Mouse (Mus musculus) kidney, embryonic 16.5 days (tissue): ENCODE results near the gene Sf3a3. TPM values are rescaled to one million over a fixed set of nuclear protein-coding genes. Genes with fewer than 3 reads are reported as not detected.

Experiments used
- ATAC-seq: fragments of 200-750 bp; cut with Nextera tagmentation; 2 replicates; pipeline ENCODE4 v1.8.0; 2017; ENCODE audit warnings: moderate TSS enrichment; ENCODE audit not compliant: low FRiP score, low TSS enrichment
- H3K27ac ChIP-seq: fragments of 300-500 bp; sonication (generic); 2 replicates; pipeline ENCODE4 v1.5.1; 2014; ENCODE audit warnings: low read length
- H3K27me3 ChIP-seq: fragments of 300-500 bp; sonication (generic); 2 replicates; pipeline ENCODE4 v1.6.1; 2014; ENCODE audit warnings: low read length, control low read depth, mixed read lengths; ENCODE audit not compliant: insufficient read depth
- H3K36me3 ChIP-seq: fragments of 300-500 bp; sonication (generic); 2 replicates; pipeline ENCODE4 v1.6.1; 2014; ENCODE audit warnings: low read length, control low read depth, mixed read lengths; ENCODE audit not compliant: insufficient read depth
- H3K4me1 ChIP-seq: fragments of 300-500 bp; sonication (generic); 2 replicates; pipeline ENCODE4 v1.6.1; 2014; ENCODE audit warnings: low read length, control low read depth, mixed read lengths; ENCODE audit not compliant: insufficient read depth
- H3K4me2 ChIP-seq: fragments of 300-500 bp; sonication (generic); replicated peaks from 2 replicates; pipeline ENCODE4 v1.6.1; 2014; ENCODE audit warnings: low read depth, low read length
- H3K4me3 ChIP-seq: fragments of 300-500 bp; sonication (generic); 2 replicates; pipeline ENCODE4 v1.5.1; 2014; ENCODE audit warnings: mild to moderate bottlenecking, low read length
- H3K9ac ChIP-seq: fragments of 300-500 bp; sonication (generic); replicated peaks from 2 replicates; pipeline ENCODE4 v1.6.1; 2014; ENCODE audit warnings: low read length
- H3K9me3 ChIP-seq: fragments of 300-500 bp; sonication (generic); 2 replicates; pipeline ENCODE4 v1.6.1; 2016; ENCODE audit warnings: low read length, control low read depth
- WGBS: fragments of 180-500 bp; shearing (Covaris S2); extraction: QIAGEN DNeasy Blood & Tissue Kit; methylation state at CpG from one replicate; pipeline ENCODE4 v1.1.7; 2014; 5-methylcytosine and 5-hydroxymethylcytosine counted together
- microRNA counts: library from miRNA; unstranded; fragments of <30 nt; microRNA quantifications from one replicate; lab custom pipeline; 2016
- microRNA-seq: library from miRNA; unstranded; fragments of <30 nt; microRNA quantifications from one replicate; pipeline ENCODE4, GENCODE M21; 2016
- polyA plus RNA-seq: library from polyadenylated mRNA; unstranded; fragments of >200 nt; fragmentation: Nextera tagmentation; extraction: Ambion mirVana; gene quantifications from 2 replicates; pipeline ENCODE4 v1.2.1, GENCODE M21; 2015

Sf3a3 gene
- polyA plus RNA-seq, 1 experiment from 2014 or later, result 162 TPM

DNA sequence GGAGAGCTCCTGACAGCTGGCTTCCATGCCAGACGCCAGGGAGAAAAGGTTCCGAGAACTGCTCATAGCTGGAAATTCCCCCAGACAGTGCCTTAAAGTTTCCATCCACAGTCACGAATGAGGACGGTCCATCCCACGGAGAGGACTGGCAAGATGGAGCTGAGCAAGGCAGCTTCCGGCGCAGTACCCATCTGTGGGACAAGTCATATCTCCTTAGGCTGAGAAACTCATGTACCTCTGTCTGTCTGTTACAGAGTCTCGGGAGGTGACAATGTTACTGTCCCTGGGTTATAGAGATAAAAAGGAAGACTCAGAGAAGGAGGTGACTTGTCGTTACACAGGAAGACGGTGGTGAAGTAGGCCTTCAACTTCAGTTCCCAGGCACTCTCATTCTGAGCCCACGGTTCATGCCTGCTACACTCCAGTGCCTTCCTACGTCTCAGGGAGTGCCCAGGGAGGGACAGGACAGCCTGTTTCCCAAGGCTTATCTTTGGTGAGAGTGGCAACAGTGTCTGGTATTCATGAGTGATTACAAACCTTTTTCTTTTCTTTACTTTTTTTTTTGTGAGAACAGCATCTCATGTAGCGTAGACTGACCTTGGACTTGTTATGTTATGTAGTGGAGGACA is 54.5 kb downstream of the Sf3a3 start:
- Histone ChIP-seq H3K36me3 (no peaks in the 10 kb centered on the region), H3K9ac (no peak overlapping the region), H3K4me1 (peaks cover 8% of the 10 kb centered on the region), H3K4me2 (no peak overlapping the region; the same call in 1 of the 2 replicates), H3K4me3 (no peak overlapping the region), H3K9me3 (no peaks in the 10 kb centered on the region), H3K27ac (0 out of 2 replicates have a peak overlapping the region, but pooled peaks have one; percentile 24), H3K27me3 (no peaks in the 10 kb centered on the region)
- no peak for ATAC-seq
- 69% methylated on average over 13 of the region's 13 CpGs for WGBS

- 66% methylated on average over 5 of the region's 5 CpGs for WGBS
- ATAC-seq, result no peak
- Histone ChIP-seq H3K27me3 (no peaks in the 10 kb centered on the region), H3K27ac (no peak overlapping the region), H3K4me3 (no peak overlapping the region), H3K36me3 (no peaks in the 10 kb centered on the region), H3K4me1 (peaks cover 8% of the 10 kb centered on the region), H3K4me2 (no peak overlapping the region), H3K9me3 (no peaks in the 10 kb centered on the region), H3K9ac (no peak overlapping the region)
These were observed 56.0 kb downstream of the Sf3a3 start for GRCm38 (mm10) chr4:124770624-124771023.

- Histone ChIP-seq H3K36me3 (no peaks in the 10 kb centered on the region), H3K27ac (peak overlapping the region; percentile 19), H3K4me3 (no peak overlapping the region), H3K9me3 (no peaks in the 10 kb centered on the region), H3K9ac (no peak overlapping the region), H3K4me2 (no peak overlapping the region), H3K27me3 (no peaks in the 10 kb centered on the region), H3K4me1 (no peaks in the 10 kb centered on the region)
- WGBS, result 50% methylated on average over 4 of the region's 4 CpGs
- ATAC-seq, result peak; percentile 39; the same call in 1 of the 2 replicates
These were observed 57.5 kb downstream of the Sf3a3 start for GRCm38 (mm10) chr4:124772125-124772524.

GRCm38 (mm10) chr4:124773449-124773848 is 58.9 kb downstream of the Sf3a3 start:
- no peaks in the 10 kb centered on the region for H3K27me3 ChIP-seq
- H3K9me3 ChIP-seq, result no peaks in the 10 kb centered on the region
- no peaks in the 10 kb centered on the region for H3K4me1 ChIP-seq
- no peaks in the 10 kb centered on the region for H3K36me3 ChIP-seq
- H3K9ac ChIP-seq, result no peak overlapping the region
- H3K27ac ChIP-seq, result no peak overlapping the region
- no peak overlapping the region for H3K4me2 ChIP-seq
- 96% methylated on average over 2 of the region's 2 CpGs for WGBS
- no peak for ATAC-seq
- no peak overlapping the region for H3K4me3 ChIP-seq

- H3K27me3 ChIP-seq, result no peaks in the 10 kb centered on the region
- 0 out of 2 replicates have a peak, but pooled peaks cover 2% of the 10 kb centered on the region for H3K36me3 ChIP-seq
- 94% methylated on average over 6 of the region's 6 CpGs for WGBS
- H3K9ac ChIP-seq, result no peak overlapping the region
- H3K9me3 ChIP-seq, result no peaks in the 10 kb centered on the region
- no peak for ATAC-seq
- H3K4me1 ChIP-seq, result no peaks in the 10 kb centered on the region
- no peak overlapping the region for H3K27ac ChIP-seq
- no peak overlapping the region for H3K4me2 ChIP-seq
- no peak overlapping the region for H3K4me3 ChIP-seq
These were observed 59.4 kb downstream of the Sf3a3 start for GRCm38 (mm10) chr4:124773995-124774394.

DNA sequence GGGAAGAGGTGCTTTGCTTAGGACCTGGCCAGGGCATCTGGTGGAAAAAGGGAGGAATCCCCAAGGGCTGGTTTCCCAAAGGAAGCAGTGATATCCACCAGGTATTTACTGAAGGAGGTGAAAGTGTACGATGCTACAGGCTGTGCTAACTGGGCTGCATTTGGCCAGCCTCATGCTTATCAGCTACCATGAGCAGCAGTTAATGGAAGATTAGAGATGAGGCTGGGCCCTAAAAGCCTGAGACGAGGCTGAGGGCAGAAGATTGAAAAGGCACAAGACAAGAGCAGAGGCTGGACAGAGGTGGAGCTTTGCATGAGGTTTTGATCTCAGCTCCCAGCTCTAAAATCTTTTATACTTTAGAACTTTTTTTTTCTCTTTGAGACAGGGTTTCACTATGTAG is 59.9 kb downstream of the Sf3a3 start:
- ATAC-seq, result no peak
- Histone ChIP-seq H3K36me3 (0 out of 2 replicates have a peak, but pooled peaks cover 5% of the 10 kb centered on the region), H3K27me3 (no peaks in the 10 kb centered on the region), H3K9ac (no peak overlapping the region), H3K4me2 (no peak overlapping the region), H3K9me3 (no peaks in the 10 kb centered on the region), H3K4me1 (no peaks in the 10 kb centered on the region), H3K4me3 (no peak overlapping the region), H3K27ac (no peak overlapping the region)
- 70% methylated on average over 2 of the region's 2 CpGs for WGBS

DNA sequence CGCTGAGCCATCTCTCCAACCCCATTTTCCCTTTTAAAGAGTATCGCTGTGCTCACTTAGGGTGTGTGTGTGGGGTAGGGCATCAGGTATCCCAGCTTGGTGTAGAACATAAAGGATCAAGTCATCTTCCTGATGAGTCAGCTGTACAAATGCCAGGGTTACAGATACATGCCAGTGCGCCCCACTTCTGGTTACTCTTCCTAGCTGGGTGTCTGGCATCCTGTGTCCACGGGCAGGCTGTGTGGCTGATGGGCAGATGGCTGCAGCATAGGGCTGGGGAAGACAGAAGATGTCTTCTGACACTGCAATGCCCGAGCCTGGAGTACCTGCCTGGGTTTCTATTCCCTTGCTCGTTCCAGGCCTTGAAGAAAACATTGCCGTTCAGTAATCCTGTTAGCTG is 66.8 kb downstream of the Sf3a3 start:
- no peak overlapping the region for H3K4me3 ChIP-seq
- H3K4me2 ChIP-seq, result no peak overlapping the region
- H3K27me3 ChIP-seq, result no peaks in the 10 kb centered on the region
- 91% methylated on average over 7 of the region's 7 CpGs for WGBS
- H3K27ac ChIP-seq, result no peak overlapping the region
- H3K9me3 ChIP-seq, result no peaks in the 10 kb centered on the region
- H3K4me1 ChIP-seq, result peaks cover 6% of the 10 kb centered on the region
- H3K9ac ChIP-seq, result no peak overlapping the region
- H3K36me3 ChIP-seq, result peaks cover 35% of the 10 kb centered on the region
- ATAC-seq, result no peak

MicroRNAs within 50 kb of the gene (microRNA counts, 519-probe panel; counts per million panel counts)
- 104 counts per million, percentile 35 among the panel's probes with 10 or more counts for microRNA mmu-miR-697 (lab: Ali Mortazavi, UCI)
- 104 counts per million, percentile 35 among the panel's probes with 10 or more counts for microRNA mmu-miR-698 (lab: Ali Mortazavi, UCI)

Small RNA genes within 50 kb of the gene (microRNA-seq; reads per million reads assigned to microRNA genes)
- gene Gm24721, result not detected
- gene Mir697, result not detected
- not detected for gene Mir698

Other genes starting within 250 kb of the Sf3a3 start
- gene 3100002H09Rik, start 104.0 kb upstream of the Sf3a3 start, polyA plus RNA-seq, result 0.19 TPM in 1 of 2 replicates, not detected in the other
- 0.37 and 0.40 TPM in 2 replicates for gene Pou3f1, start 58.0 kb upstream of the Sf3a3 start, polyA plus RNA-seq
- gene Utp11, start 21.2 kb upstream of the Sf3a3 start, polyA plus RNA-seq, result 65.4 and 72.5 TPM in 2 replicates
- gene Fhl3, start 14.1 kb upstream of the Sf3a3 start, polyA plus RNA-seq, result 6.6 and 8.1 TPM in 2 replicates
- 34.7 and 35.0 TPM in 2 replicates for gene Inpp5b, start 27.1 kb downstream of the Sf3a3 start, polyA plus RNA-seq
- 13.4 and 14.0 TPM in 2 replicates for gene Mtf1, start 87.3 kb downstream of the Sf3a3 start, polyA plus RNA-seq
- 34.8 and 37.2 TPM in 2 replicates for gene Yrdc, start 135.9 kb downstream of the Sf3a3 start, polyA plus RNA-seq
- 41.6 and 43.8 TPM in 2 replicates for gene 1110065P20Rik, start 136.4 kb downstream of the Sf3a3 start, polyA plus RNA-seq
- gene Maneal, start 147.4 kb downstream of the Sf3a3 start, polyA plus RNA-seq, result 0.46 and 0.61 TPM in 2 replicates
- 0.06 and 0.12 TPM in 2 replicates for gene Epha10, start 166.1 kb downstream of the Sf3a3 start, polyA plus RNA-seq
- 12.7 and 13.8 TPM in 2 replicates for gene 9930104L06Rik, start 222.3 kb downstream of the Sf3a3 start, polyA plus RNA-seq
- 149 and 164 TPM in 2 replicates for gene Cdca8, start 224.5 kb downstream of the Sf3a3 start, polyA plus RNA-seq